Mouse (Mus musculus) lung, postnatal 0 days (tissue): ENCODE data around the gene Trib2. TPM values are rescaled to one million over a fixed set of nuclear protein-coding genes. Genes with fewer than 3 reads are reported as not detected.

Source experiments
- ATAC-seq: fragments of 200-750 bp; cut with Nextera tagmentation; 2 replicates; pipeline ENCODE4 v1.8.0; 2017; ENCODE audit warnings: moderate library complexity
- DNase-seq: peaks from one replicate; pipeline ENCODE4 v3.0.0-alpha.2; 2016; ENCODE audit warnings: low spot score
- H3K27ac ChIP-seq: fragments of 300-500 bp; sonication (generic); 2 replicates; pipeline ENCODE4 v1.5.1; 2014; ENCODE audit warnings: antibody characterized with exemption, mild to moderate bottlenecking, low read length, mixed read lengths
- H3K27me3 ChIP-seq: fragments of 300-500 bp; sonication (generic); replicated peaks from 2 replicates; pipeline ENCODE4 v1.6.1; 2014; ENCODE audit warnings: low read length, mixed read lengths; ENCODE audit not compliant: insufficient read depth
- H3K36me3 ChIP-seq: fragments of 300-500 bp; sonication (generic); 2 replicates; pipeline ENCODE4 v1.6.1; 2014; ENCODE audit warnings: low read length, mixed read lengths; ENCODE audit not compliant: insufficient read depth
- H3K4me1 ChIP-seq: fragments of 300-500 bp; sonication (generic); 2 replicates; pipeline ENCODE4 v1.6.1; 2014; ENCODE audit warnings: antibody characterized with exemption, low read depth, low read length, mixed read lengths; ENCODE audit not compliant: insufficient read depth
- H3K4me2 ChIP-seq: fragments of 300-500 bp; sonication (generic); replicated peaks from 2 replicates; pipeline ENCODE4 v1.6.1; 2014; ENCODE audit warnings: low read depth, mild to moderate bottlenecking, low read length, moderate library complexity, mixed read lengths
- H3K4me3 ChIP-seq: fragments of 300-500 bp; sonication (generic); 2 replicates; pipeline ENCODE4 v1.5.1; 2014; ENCODE audit warnings: low read depth, low read length
- H3K9ac ChIP-seq: fragments of 300-500 bp; sonication (generic); replicated peaks from 2 replicates; pipeline ENCODE4 v1.6.1; 2014; ENCODE audit warnings: low read depth, mild to moderate bottlenecking
- H3K9me3 ChIP-seq: fragments of 300-500 bp; sonication (generic); 2 replicates; pipeline ENCODE4 v1.6.1; 2016; ENCODE audit warnings: low read length, mixed read lengths
- CTCF ChIP-seq: IDR thresholded peaks from 2 replicates; pipeline ENCODE4 v1.5.1; 2016; ENCODE audit warnings: antibody characterized with exemption, mild to moderate bottlenecking
- EP300 ChIP-seq: IDR thresholded peaks from 2 replicates; pipeline ENCODE4 v1.6.1; 2016; ENCODE audit warnings: antibody characterized with exemption, mild to moderate bottlenecking, control low read depth
- WGBS: fragments of 180-500 bp; shearing (Covaris S2); extraction: QIAGEN DNeasy Blood & Tissue Kit; methylation state at CpG from one replicate; pipeline ENCODE4 v1.1.7; 2014; 5-methylcytosine and 5-hydroxymethylcytosine counted together
- polyA plus RNA-seq: library from polyadenylated mRNA; unstranded; fragments of >200 nt; fragmentation: Nextera tagmentation; extraction: Ambion mirVana; gene quantifications from 2 replicates; pipeline ENCODE4 v1.2.1, GENCODE M21; 2015

The Trib2 gene
- polyA plus RNA-seq, 1 experiment from 2014 or later = 36.4 TPM

- H3K36me3 ChIP-seq = no peaks in the 10 kb centered on the region
- TF ChIP-seq EP300 = no peak
- TF ChIP-seq CTCF = no peak
- WGBS = 79% methylated on average over 3 of the region's 3 CpGs
- H3K9ac ChIP-seq = no peak overlapping the region
- H3K4me3 ChIP-seq = no peak overlapping the region
- no peak overlapping the region for H3K27ac ChIP-seq
- H3K9me3 ChIP-seq = no peaks in the 10 kb centered on the region
- H3K4me2 ChIP-seq = no peak overlapping the region
- ATAC-seq = no peak
- H3K27me3 ChIP-seq = no peaks in the 10 kb centered on the region
- H3K4me1 ChIP-seq = no peaks in the 10 kb centered on the region
- DNase-seq = peak; percentile 33
Observed at GRCm38 (mm10) chr12:15831941-15832673, 15.4 kb upstream of the Trib2 start.

DNA sequence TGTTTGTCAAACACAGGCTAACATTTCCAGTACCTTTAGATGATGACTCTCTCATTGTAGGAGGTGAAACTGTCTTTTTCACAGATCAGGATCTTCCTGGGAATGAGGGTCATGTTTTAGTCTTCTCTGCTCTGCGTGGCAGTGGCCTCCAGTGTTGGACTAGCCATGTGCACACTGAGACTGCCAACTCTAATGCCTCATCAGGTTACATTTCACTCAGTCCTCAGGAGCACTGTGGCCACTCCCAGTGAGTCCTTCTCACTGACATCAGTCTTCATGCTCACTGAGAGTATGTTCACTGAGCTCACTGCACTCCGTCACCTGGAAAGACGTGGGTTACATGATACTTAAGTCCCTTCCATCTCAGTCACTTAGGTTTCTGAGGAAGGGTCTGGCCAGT is 14.0 kb upstream of the Trib2 start:
- H3K27ac ChIP-seq = no peak overlapping the region
- TF ChIP-seq CTCF (no peak), EP300 (no peak)
- H3K4me1 ChIP-seq = no peaks in the 10 kb centered on the region
- H3K27me3 ChIP-seq = no peaks in the 10 kb centered on the region
- no peak overlapping the region for H3K9ac ChIP-seq
- ATAC-seq (no peak), DNase-seq (no peak)
- no peak overlapping the region for H3K4me3 ChIP-seq
- no peak overlapping the region for H3K4me2 ChIP-seq
- WGBS = 78% methylated on average over 3 of the region's 3 CpGs
- H3K9me3 ChIP-seq = no peaks in the 10 kb centered on the region
- no peaks in the 10 kb centered on the region for H3K36me3 ChIP-seq

DNA sequence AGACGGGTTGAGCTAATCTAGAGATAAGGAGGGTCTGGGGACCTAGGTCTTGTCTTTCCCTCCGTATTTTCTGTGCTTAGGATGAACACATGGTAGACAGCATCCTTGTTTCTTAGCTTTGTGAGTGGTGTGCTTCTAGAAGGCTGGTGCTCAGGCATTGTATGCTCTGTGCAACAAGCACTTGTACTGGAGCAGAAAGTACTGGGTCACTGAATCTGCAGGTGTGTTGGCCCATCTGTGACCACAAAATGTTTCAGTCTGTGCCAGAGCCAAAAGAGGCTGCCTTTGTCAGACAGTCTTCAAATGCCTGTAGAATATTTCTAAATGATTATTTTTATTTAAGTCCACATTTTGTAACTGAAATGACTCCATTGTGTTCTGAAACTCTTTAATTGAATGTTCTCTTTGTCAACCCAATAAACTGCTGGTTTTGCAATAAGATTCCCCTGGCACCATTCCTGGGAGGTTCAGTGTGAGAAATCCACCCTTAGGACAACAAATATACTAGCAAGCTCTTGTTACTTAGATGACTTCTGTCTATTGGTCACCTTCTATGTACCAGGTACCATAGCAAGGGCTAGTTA is 12.2 kb upstream of the Trib2 start:
- no peak for DNase-seq
- WGBS = 42% methylated on average over 2 of the region's 2 CpGs
- TF ChIP-seq EP300 (no peak), CTCF (no peak)
- Histone ChIP-seq H3K4me2 (no peak overlapping the region), H3K9me3 (no peaks in the 10 kb centered on the region), H3K4me1 (no peaks in the 10 kb centered on the region), H3K27me3 (no peaks in the 10 kb centered on the region), H3K36me3 (no peaks in the 10 kb centered on the region), H3K4me3 (no peak overlapping the region), H3K27ac (no peak overlapping the region), H3K9ac (no peak overlapping the region)
- ATAC-seq = no peak

GRCm38 (mm10) chr12:15821019-15821418 is 4.3 kb upstream of the Trib2 start:
- H3K4me2 ChIP-seq = no peak overlapping the region
- H3K27ac ChIP-seq = no peak overlapping the region
- H3K4me1 ChIP-seq = no peaks in the 10 kb centered on the region
- H3K36me3 ChIP-seq = no peaks in the 10 kb centered on the region
- no peak for ATAC-seq
- H3K4me3 ChIP-seq = no peak overlapping the region
- DNase-seq = no peak
- TF ChIP-seq CTCF (no peak), EP300 (no peak)
- H3K27me3 ChIP-seq = no peaks in the 10 kb centered on the region
- H3K9ac ChIP-seq = no peak overlapping the region
- H3K9me3 ChIP-seq = no peaks in the 10 kb centered on the region

DNA sequence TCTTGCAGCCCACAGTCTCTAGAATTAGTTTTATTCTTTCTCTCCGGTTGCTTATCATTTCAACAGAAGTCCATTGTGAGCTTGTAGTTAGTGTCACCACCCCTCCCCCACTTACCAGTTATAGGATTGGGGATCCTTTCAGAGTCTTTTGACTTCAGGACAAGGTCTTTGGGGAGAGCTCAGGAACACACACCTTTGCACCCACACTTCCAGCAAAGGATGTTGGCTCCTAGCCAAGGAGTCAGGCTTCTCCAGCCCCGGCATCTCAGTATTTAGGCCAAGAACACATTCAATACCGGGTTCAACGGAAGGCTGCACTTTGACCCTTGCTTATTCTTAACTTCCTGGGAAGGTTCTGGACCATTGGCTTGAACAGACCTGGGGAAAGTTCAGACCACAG is 643 bp upstream of the Trib2 start:
- H3K36me3 ChIP-seq = no peaks in the 10 kb centered on the region
- TF ChIP-seq EP300 (no peak), CTCF (no peak)
- peak overlapping the region; percentile 75 for H3K4me2 ChIP-seq
- WGBS = 13% methylated on average over 4 of the region's 4 CpGs
- H3K27ac ChIP-seq = no peak overlapping the region
- DNase-seq (peak; percentile 24), ATAC-seq (no peak)
- H3K9me3 ChIP-seq = no peaks in the 10 kb centered on the region
- H3K4me1 ChIP-seq = 0 out of 2 replicates have a peak, but pooled peaks cover 3% of the 10 kb centered on the region
- 0 out of 2 replicates have a peak, but pooled peaks cover 3% of the 10 kb centered on the region for H3K27me3 ChIP-seq
- peak overlapping the region; percentile 69 for H3K4me3 ChIP-seq
- no peak overlapping the region for H3K9ac ChIP-seq

DNA sequence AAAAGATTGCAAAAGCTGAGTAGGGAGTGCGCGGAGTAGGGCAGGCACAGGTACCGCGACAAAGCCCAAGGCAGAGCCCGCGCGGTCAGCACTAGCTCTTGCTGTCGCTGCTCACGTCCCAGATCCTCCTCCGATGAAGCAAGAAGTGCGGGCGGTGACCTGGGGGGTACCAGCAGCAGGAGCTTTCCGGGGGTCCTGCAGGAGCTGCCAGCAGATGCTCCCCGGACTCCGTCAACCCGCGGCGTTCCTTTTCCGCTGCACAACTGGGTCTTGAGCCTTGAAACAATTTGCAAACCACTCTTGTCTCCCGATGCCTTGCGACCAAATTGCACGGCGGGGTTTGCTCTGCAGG is 492 bp downstream of the Trib2 start:
- 0 out of 2 replicates have a peak, but pooled peaks cover 3% of the 10 kb centered on the region for H3K27me3 ChIP-seq
- peak overlapping the region; percentile 94 for H3K27ac ChIP-seq
- peak overlapping the region; percentile 69 for H3K4me3 ChIP-seq
- peak overlapping the region; percentile 82 for H3K9ac ChIP-seq
- 0 out of 2 replicates have a peak, but pooled peaks cover 3% of the 10 kb centered on the region for H3K4me1 ChIP-seq
- no peaks in the 10 kb centered on the region for H3K9me3 ChIP-seq
- ATAC-seq = peak; percentile 20
- under 1% methylated on average over 23 of the region's 23 CpGs for WGBS
- peak overlapping the region; percentile 75 for H3K4me2 ChIP-seq
- no peak for TF ChIP-seq EP300
- no peak for TF ChIP-seq CTCF
- no peaks in the 10 kb centered on the region for H3K36me3 ChIP-seq
- no peak for DNase-seq
